Mouse (Mus musculus): Measurements from ENCODE around the gene Ccdc184. TPM values are rescaled to one million over a fixed set of nuclear protein-coding genes. Genes with fewer than 3 reads are reported as not detected.
A peak's percentile ranks its signal among the peaks of the same experiment; 100 is the strongest.

Gene Ccdc184
- polyA plus RNA-seq (2015; fragmentation: Nextera tagmentation; extraction: Ambion mirVana), result 0.07 TPM in 1 of 2 replicates, not detected in the other

GRCm38 (mm10) chr15:98166963-98167644 lies at the start of gene Ccdc184:
TSS of gene Ccdc184 (plus strand) at chr15:98167158.
- Histone ChIP-seq H3K4me1 (replicated peaks) (peaks cover 9% of the 10 kb centered on the region), H3K27me3 (peaks cover 86% of the 10 kb centered on the region), H3K9ac (no peak within 1 kb of the TSS), H3K4me3 (replicated peaks) (peak within 1 kb of the TSS; percentile 29), H3K27ac (no peak within 1 kb of the TSS), H3K9me3 (replicated peaks) (no peaks in the 10 kb centered on the region), H3K4me2 (peak within 1 kb of the TSS; percentile 24), H3K36me3 (no peaks in the 10 kb centered on the region)
- DNase-seq, result no peak
- WGBS (ENCODE audit: insufficient replicate concordance), result 8% methylated on average over 18 of the region's 18 CpGs
- ATAC-seq (ENCODE audit: low read depth), result no peak

DNA sequence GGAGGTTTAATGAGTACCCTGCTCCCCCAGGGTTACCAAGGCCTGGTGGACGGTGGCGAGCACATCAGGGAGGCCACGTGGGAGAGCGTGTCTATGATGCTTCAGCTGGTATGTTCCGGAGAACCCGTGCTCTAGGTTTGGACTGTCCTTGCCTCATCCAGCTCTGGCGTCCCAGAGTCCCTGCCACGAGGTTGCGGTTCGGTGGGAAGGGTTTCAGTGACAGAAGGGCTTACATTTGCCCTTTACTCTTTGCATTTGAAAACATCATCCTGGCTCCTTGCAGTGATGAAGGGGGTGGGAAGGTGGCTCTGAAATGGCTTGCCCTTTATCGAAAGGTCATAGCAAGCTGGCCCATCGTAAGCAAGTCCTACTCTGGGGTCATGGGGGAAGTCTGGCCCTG lies 47.6 kb upstream of the Ccdc184 start:
- Histone ChIP-seq H3K27ac (no peak overlapping the region), H3K27me3 (no peaks in the 10 kb centered on the region), H3K4me3 (replicated peaks) (no peak overlapping the region), H3K36me3 (peaks cover 74% of the 10 kb centered on the region), H3K9ac (no peak overlapping the region), H3K4me1 (replicated peaks) (peaks cover 38% of the 10 kb centered on the region), H3K9me3 (replicated peaks) (no peaks in the 10 kb centered on the region), H3K4me2 (no peak overlapping the region)
- WGBS (ENCODE audit: insufficient replicate concordance), result 85% methylated on average over 12 of the region's 12 CpGs
- ATAC-seq (ENCODE audit: low read depth) (no peak), DNase-seq (no peak)

DNA sequence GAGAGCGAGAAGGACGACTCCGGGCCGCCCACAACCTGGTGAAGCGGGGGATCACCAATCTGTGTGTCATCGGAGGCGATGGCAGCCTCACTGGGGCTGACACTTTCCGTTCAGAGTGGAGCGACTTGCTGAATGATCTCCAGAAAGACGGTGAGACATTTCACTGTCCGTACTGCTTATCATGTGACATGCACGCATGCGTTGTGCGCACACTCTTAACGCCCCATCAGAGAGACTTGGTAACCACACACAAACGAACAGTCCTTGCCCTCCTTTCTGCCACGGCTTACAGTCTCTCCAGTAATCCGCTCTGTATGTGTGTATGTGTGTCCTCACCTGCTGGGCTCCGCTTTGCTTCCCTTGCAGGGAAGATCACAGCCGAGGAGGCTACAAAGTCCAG lies 46.1 kb upstream of the Ccdc184 start:
- Histone ChIP-seq H3K36me3 (peaks cover 85% of the 10 kb centered on the region), H3K27ac (no peak overlapping the region), H3K9ac (no peak overlapping the region), H3K4me1 (replicated peaks) (peaks cover 24% of the 10 kb centered on the region), H3K4me3 (replicated peaks) (no peak overlapping the region), H3K27me3 (no peaks in the 10 kb centered on the region), H3K4me2 (no peak overlapping the region), H3K9me3 (replicated peaks) (no peaks in the 10 kb centered on the region)
- WGBS (ENCODE audit: insufficient replicate concordance), result 85% methylated on average over 20 of the region's 20 CpGs
- ATAC-seq (ENCODE audit: low read depth) (no peak), DNase-seq (no peak)

GRCm38 (mm10) chr15:98131001-98131400 lies 36.0 kb upstream of the Ccdc184 start:
- WGBS (ENCODE audit: insufficient replicate concordance), result 89% methylated on average over 4 of the region's 4 CpGs
- ATAC-seq (ENCODE audit: low read depth), result no peak
- no peaks in the 10 kb centered on the region for H3K27me3 ChIP-seq
- no peak overlapping the region for H3K27ac ChIP-seq
- H3K4me2 ChIP-seq, result no peak overlapping the region
- no peak overlapping the region for H3K4me3 ChIP-seq (replicated peaks)
- peaks cover 87% of the 10 kb centered on the region for H3K36me3 ChIP-seq
- H3K4me1 ChIP-seq (replicated peaks), result no peaks in the 10 kb centered on the region
- H3K9ac ChIP-seq, result no peak overlapping the region
- H3K9me3 ChIP-seq (replicated peaks), result no peaks in the 10 kb centered on the region
- DNase-seq, result no peak

- DNase-seq (no peak), ATAC-seq (ENCODE audit: low read depth) (no peak)
- Histone ChIP-seq H3K4me2 (no peak overlapping the region), H3K9me3 (replicated peaks) (no peaks in the 10 kb centered on the region), H3K4me3 (replicated peaks) (no peak overlapping the region), H3K4me1 (replicated peaks) (no peaks in the 10 kb centered on the region), H3K36me3 (peaks cover 87% of the 10 kb centered on the region), H3K27me3 (no peaks in the 10 kb centered on the region), H3K27ac (no peak overlapping the region), H3K9ac (no peak overlapping the region)
- 84% methylated on average over 7 of the region's 7 CpGs for WGBS (ENCODE audit: insufficient replicate concordance)
Measured at GRCm38 (mm10) chr15:98131451-98131850, 35.5 kb upstream of the Ccdc184 start.

GRCm38 (mm10) chr15:98131942-98132655 lies 34.9 kb upstream of the Ccdc184 start:
- Histone ChIP-seq H3K27me3 (no peaks in the 10 kb centered on the region), H3K4me2 (no peak overlapping the region), H3K4me3 (replicated peaks) (no peak overlapping the region), H3K9ac (no peak overlapping the region), H3K27ac (no peak overlapping the region), H3K36me3 (peaks cover 89% of the 10 kb centered on the region), H3K9me3 (replicated peaks) (no peaks in the 10 kb centered on the region), H3K4me1 (replicated peaks) (no peaks in the 10 kb centered on the region)
- WGBS (ENCODE audit: insufficient replicate concordance), result 82% methylated on average over 15 of the region's 15 CpGs
- DNase-seq (no peak), ATAC-seq (ENCODE audit: low read depth) (no peak)

- Histone ChIP-seq H3K4me2 (no peak overlapping the region), H3K36me3 (peaks cover 88% of the 10 kb centered on the region), H3K4me3 (replicated peaks) (no peak overlapping the region), H3K9me3 (replicated peaks) (no peaks in the 10 kb centered on the region), H3K9ac (no peak overlapping the region), H3K27me3 (no peaks in the 10 kb centered on the region), H3K27ac (no peak overlapping the region), H3K4me1 (replicated peaks) (no peaks in the 10 kb centered on the region)
- WGBS (ENCODE audit: insufficient replicate concordance), result 74% methylated on average over 3 of the region's 3 CpGs
- ATAC-seq (ENCODE audit: low read depth) (no peak), DNase-seq (no peak)
Measured at GRCm38 (mm10) chr15:98133471-98133870, 33.5 kb upstream of the Ccdc184 start.

- Histone ChIP-seq H3K27me3 (no peaks in the 10 kb centered on the region), H3K4me1 (replicated peaks) (no peaks in the 10 kb centered on the region), H3K4me3 (replicated peaks) (no peak overlapping the region), H3K9ac (no peak overlapping the region), H3K27ac (no peak overlapping the region), H3K9me3 (replicated peaks) (no peaks in the 10 kb centered on the region), H3K4me2 (no peak overlapping the region), H3K36me3 (peaks cover 88% of the 10 kb centered on the region)
- 80% methylated on average over 4 of the region's 4 CpGs for WGBS (ENCODE audit: insufficient replicate concordance)
- no peak for DNase-seq
- ATAC-seq (ENCODE audit: low read depth), result no peak
Measured at GRCm38 (mm10) chr15:98134034-98134433, 32.9 kb upstream of the Ccdc184 start.

DNA sequence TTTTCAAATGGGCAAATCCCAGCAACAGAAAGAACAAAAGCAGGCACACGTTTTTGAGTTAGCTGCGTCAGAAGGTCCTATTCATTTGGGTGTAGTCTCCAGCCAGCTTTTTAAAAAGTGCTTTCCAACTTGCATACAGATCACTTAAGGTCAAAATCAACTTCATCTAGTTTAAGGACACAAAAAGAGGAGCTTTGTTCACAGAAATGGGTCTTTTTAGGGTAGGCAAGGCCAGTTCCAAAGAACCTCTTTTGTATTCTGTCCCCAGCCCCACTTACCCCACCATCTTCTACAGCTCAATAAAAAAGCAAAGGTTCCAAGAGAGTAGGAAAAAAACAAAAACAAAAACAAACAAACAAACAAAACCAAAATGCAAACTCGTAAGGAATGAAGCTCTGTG lies 32.3 kb upstream of the Ccdc184 start:
- H3K9me3 ChIP-seq (replicated peaks), result no peaks in the 10 kb centered on the region
- H3K27me3 ChIP-seq, result no peaks in the 10 kb centered on the region
- no peaks in the 10 kb centered on the region for H3K4me1 ChIP-seq (replicated peaks)
- DNase-seq (no peak), ATAC-seq (ENCODE audit: low read depth) (no peak)
- H3K4me3 ChIP-seq (replicated peaks), result no peak overlapping the region
- no peak overlapping the region for H3K9ac ChIP-seq
- 79% methylated on average over 3 of the region's 3 CpGs for WGBS (ENCODE audit: insufficient replicate concordance)
- H3K27ac ChIP-seq, result no peak overlapping the region
- H3K36me3 ChIP-seq, result peaks cover 87% of the 10 kb centered on the region
- no peak overlapping the region for H3K4me2 ChIP-seq

- no peak overlapping the region for H3K27ac ChIP-seq
- no peak overlapping the region for H3K4me2 ChIP-seq
- H3K27me3 ChIP-seq, result no peaks in the 10 kb centered on the region
- no peak overlapping the region for H3K4me3 ChIP-seq (replicated peaks)
- no peak overlapping the region for H3K9ac ChIP-seq
- WGBS (ENCODE audit: insufficient replicate concordance), result 90% methylated on average over 13 of the region's 13 CpGs
- no peaks in the 10 kb centered on the region for H3K9me3 ChIP-seq (replicated peaks)
- DNase-seq, result no peak
- no peaks in the 10 kb centered on the region for H3K4me1 ChIP-seq (replicated peaks)
- peaks cover 86% of the 10 kb centered on the region for H3K36me3 ChIP-seq
- ATAC-seq (ENCODE audit: low read depth), result no peak
Measured at GRCm38 (mm10) chr15:98135671-98136070, 31.3 kb upstream of the Ccdc184 start.

DNA sequence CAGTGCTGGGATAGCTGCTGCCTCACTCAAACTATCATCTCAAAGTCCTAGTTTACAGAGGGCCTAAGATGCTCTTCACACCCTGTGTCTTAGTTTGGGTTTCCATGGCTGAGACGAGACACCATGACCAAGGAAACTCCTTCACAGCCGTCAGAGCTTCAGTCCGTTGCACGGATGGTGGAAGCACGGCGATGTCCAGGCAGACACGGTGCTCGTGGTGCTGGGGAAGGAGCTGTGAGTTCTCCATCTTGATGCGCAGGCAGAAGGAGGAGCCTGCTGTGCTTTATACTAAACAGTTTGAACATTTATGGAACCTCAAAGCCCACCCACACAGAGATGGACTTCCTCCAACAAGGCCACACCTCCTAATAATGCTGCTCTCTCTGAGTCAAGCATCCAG lies 30.1 kb upstream of the Ccdc184 start:
- no peak overlapping the region for H3K4me3 ChIP-seq (replicated peaks)
- H3K27ac ChIP-seq, result no peak overlapping the region
- ATAC-seq (ENCODE audit: low read depth) (no peak), DNase-seq (no peak)
- H3K27me3 ChIP-seq, result no peaks in the 10 kb centered on the region
- no peak overlapping the region for H3K9ac ChIP-seq
- H3K36me3 ChIP-seq, result peaks cover 85% of the 10 kb centered on the region
- no peaks in the 10 kb centered on the region for H3K4me1 ChIP-seq (replicated peaks)
- no peaks in the 10 kb centered on the region for H3K9me3 ChIP-seq (replicated peaks)
- WGBS (ENCODE audit: insufficient replicate concordance), result 85% methylated on average over 9 of the region's 9 CpGs
- H3K4me2 ChIP-seq, result no peak overlapping the region

GRCm38 (mm10) chr15:98139763-98140162 lies 27.2 kb upstream of the Ccdc184 start:
- DNase-seq (no peak), ATAC-seq (ENCODE audit: low read depth) (no peak)
- Histone ChIP-seq H3K36me3 (peaks cover 66% of the 10 kb centered on the region), H3K4me1 (replicated peaks) (peaks cover 9% of the 10 kb centered on the region), H3K4me3 (replicated peaks) (no peak overlapping the region), H3K27ac (no peak overlapping the region), H3K9me3 (replicated peaks) (no peaks in the 10 kb centered on the region), H3K9ac (no peak overlapping the region), H3K4me2 (no peak overlapping the region), H3K27me3 (no peaks in the 10 kb centered on the region)
- 78% methylated on average over 7 of the region's 7 CpGs for WGBS (ENCODE audit: insufficient replicate concordance)

Data from liver, embryonic 13.5 days (tissue).